Mouse (Mus musculus): Measurements from ENCODE around the gene Afm.

Afm gene

GRCm38 (mm10) chr5:90560743-90561142, 42.0 kb downstream of the Afm start, which contains the start of gene 5830473C10Rik:
Gene 5830473C10Rik (plus strand): TSS chr5:90561107.
- no peak for DNase-seq

DNA sequence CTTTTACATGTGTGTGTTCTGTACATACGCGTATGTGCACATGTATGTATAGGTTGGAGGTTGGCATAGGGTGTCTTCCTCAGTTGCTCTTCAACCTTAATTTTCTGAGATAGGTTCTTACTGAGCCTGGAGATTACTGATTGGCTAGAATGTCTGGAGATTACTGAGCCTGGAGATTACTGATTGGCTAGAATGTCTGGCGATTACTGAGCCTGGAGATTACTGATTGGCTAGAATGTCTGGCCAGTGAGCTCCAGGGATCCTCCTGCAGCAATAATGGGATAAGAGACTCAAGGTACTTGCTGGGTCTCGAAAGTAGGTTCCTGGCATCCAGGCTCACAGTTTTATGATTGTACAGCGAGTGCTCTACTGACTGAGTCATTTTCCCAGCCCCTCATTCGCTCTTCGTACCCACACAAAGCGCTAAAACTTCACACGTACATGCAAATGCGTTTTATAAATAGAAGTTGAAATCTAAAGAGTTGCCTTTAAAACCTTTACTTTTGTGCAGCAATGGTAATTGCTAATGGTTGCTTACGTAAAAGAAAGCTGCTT, 43.1 kb downstream of the Afm start:
- no peak for DNase-seq

GRCm38 (mm10) chr5:90562880-90563279, 44.1 kb downstream of the Afm start:
- no peak for DNase-seq

DNA sequence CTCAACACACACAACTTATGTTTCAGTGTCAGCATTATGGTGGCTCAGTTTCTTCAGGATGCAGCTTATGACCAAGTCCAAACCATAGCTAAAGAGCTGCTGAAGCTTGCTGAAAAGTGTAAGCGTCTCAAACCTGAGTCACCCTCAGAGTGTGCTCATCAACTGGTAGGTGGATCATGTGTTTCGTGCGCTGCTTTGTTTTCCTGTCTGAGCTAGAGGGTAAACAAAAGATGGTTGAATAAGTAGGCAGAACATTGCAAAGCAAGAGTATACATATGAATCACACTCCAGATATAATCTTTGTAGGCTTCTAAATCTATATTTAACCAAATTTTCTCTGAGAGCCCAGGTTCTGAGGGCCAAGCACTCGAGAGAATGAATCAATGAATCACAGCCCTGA, 45.4 kb downstream of the Afm start:
- DNase-seq, result no peak

DNA sequence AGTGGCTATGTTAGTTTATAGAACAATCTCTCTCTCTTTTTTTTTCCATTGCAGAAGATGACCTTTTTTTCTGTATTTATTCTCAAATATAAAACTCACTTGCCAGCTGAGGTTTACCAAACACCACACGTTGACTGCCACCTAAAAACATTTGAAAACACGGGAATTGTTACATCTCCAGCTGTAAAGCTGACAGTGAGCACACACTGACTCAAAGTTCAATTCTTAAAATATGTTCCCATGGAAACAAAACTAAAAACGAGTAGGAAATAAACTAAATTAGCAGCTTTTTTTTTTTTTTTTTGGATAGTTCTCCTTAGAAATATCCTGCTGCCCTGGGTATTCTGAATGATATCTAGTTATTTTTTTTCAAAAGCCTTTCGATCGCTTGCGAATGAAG, 46.5 kb downstream of the Afm start:
- no peak for DNase-seq

GRCm38 (mm10) chr5:90567788-90568187, 49.1 kb downstream of the Afm start:
- no peak for DNase-seq

DNA sequence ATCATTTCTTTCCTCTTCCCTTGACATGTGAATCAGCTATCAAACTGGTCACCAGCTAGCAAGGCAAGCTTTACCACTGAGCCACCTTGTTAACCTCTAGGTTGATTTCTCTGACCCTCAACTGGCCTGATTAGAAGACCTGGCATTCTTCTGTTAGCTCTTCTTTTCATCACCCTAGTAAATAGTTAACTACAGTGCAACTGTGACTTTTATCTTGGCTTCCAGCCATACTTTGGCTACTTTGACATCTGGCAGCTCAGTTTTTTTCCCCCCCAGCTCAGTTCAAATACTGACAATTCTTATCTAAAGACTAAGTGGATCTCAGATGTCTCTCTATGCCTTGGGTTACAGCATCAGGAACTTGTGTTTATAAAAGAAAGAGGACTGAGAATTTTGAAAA, 49.6 kb downstream of the Afm start:
- DNase-seq, result no peak

DNA sequence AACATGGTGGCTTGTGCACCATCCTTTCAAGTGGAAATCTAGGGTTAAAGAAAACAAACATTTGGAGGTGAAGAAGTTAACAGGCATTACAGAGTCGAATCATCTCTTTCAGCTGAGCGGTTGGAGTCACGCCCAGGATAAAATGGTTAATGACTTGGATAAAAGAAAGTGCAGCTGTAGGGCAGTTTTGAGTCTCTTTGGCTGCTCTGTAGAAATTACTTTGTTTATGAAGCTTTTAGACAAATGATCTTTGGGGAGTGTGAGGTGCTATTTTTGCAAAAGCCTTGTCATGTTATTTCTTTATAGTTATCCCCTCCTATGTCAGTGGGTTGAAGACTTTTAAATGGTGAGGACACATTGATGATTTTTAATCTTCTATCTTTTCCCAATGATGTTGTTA, 52.5 kb downstream of the Afm start:
- DNase-seq, result peak in 1 of 2 experiments; percentile 34

- DNase-seq, result peak in 1 of 2 experiments; percentile 38
Measured at GRCm38 (mm10) chr5:90577751-90578150, 59.0 kb downstream of the Afm start.

DNA sequence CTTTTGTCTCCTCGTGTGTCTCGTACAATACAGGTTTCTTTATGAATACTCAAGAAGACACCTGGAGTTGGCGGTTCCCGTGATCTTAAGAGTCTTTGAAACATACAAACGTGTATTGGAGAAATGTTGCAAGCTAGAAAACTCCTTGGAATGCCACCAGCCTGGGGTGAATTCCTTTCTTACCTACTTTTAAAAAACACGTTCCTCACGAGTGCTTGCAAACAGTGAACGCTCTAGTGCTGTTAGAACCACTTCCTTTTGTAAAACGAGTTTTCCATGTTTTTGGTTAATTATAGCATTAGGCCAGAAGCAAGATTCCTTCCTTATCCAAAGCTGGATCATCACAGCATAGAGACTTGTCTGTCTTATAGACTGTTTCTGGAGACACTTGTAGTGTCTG, 60.8 kb downstream of the Afm start:
- DNase-seq, result no peak

GRCm38 (mm10) chr5:90582179-90582578, 63.4 kb downstream of the Afm start:
- DNase-seq, result no peak

GRCm38 (mm10) chr5:90584799-90585198, 66.1 kb downstream of the Afm start:
- DNase-seq, result no peak

GRCm38 (mm10) chr5:90586511-90586910, 67.8 kb downstream of the Afm start:
- DNase-seq, result no peak

GRCm38 (mm10) chr5:90588104-90588503, 69.4 kb downstream of the Afm start:
- DNase-seq, result no peak

DNA sequence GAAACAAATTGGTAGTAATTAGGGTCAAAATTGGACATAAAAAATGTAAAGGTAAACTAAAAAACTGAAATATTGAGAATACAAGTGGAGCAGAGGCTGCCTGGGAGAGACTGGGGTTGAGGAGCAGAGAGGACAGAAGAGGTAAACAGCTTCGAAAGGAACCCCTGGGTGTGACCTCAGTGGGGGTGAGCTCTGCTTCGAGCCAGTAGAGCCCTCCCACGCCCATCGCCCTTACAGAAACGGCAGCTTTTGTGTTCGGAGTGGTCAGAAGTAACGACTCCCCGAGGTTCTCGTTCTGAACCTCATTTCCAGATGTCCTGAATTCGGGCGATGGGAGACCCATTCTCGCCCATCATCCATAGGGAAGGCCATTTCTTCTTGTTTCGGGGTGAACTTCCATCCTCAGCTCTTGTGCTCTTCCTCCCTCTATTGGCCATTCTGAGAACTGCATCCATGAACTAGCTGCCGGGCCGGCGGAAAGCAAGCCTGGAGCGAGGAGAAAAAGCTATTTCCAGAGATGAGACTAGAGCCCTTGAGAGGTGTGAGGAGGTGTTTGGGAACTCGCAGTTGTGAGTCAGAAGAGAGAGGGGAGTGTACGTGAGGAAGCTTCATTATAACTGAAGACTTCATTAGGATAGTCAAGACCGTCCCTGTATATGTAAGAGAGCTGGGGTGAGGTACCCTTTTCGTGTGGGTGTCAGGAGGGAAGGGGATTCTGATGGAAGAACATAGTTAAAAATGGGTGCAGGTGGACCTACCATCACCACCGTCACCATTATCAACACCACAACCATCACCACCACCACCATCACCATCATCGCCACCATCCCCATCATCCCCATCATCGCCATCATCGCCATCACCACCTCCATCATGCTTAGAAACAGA, 70.2 kb downstream of the Afm start:
- peak; percentile 48 to 75 for DNase-seq

GRCm38 (mm10) chr5:90590676-90591075, 71.9 kb downstream of the Afm start:
- DNase-seq, result no peak

GRCm38 (mm10) chr5:90591936-90592335, 73.2 kb downstream of the Afm start:
- no peak for DNase-seq

- no peak for DNase-seq
Measured at GRCm38 (mm10) chr5:90594945-90595344, 76.2 kb downstream of the Afm start.

GRCm38 (mm10) chr5:90596155-90596554, 77.4 kb downstream of the Afm start:
- no peak for DNase-seq

DNA sequence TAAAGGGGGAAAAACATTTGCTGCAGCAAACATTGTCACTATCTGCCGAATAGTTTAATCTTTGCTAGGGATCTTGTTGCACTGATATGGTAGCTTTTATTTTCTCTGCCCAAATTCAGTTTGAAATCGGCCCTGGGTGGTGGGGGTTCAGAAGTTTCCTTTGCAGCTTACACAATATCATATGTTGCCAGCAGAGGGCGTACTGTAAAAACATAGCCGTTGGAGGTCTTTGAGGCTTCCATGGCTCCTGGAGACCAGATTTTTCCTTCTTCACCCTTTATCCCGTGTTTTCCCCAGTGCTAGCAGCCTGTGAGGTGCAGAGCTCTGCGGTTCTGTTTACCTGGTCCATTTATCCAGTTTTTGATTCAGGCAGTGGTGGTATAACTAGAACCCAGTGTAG, 82.7 kb downstream of the Afm start:
- peak in 1 of 2 experiments; percentile 66 for DNase-seq

Measured in lung, postnatal 4 days (tissue).